Mouse (Mus musculus): Measurements from ENCODE around the gene Olfr457. TPM values are rescaled to one million over a fixed set of nuclear protein-coding genes. Genes with fewer than 3 reads are reported as not detected.
"Not testable (repeated sequence)": the region's sequence is repeated elsewhere in the genome, so short reads cannot be mapped to it uniquely, and the experiment has no call there.

Gene Olfr457
- polyA plus RNA-seq (2014; fragmentation: Nextera tagmentation; extraction: Ambion mirVana): 0.14 TPM in 1 of 2 replicates, not detected in the other

GRCm38 (mm10) chr6:42476235-42476634 lies at the start of gene Olfr457:
Gene Olfr457 (minus strand): TSS chr6:42476335.
- ATAC-seq (ENCODE audit: low FRiP score, low TSS enrichment): no peak
- 75% methylated on average over 1 of the region's 1 CpGs for WGBS

GRCm38 (mm10) chr6:42513461-42513860 lies 37.3 kb upstream of the Olfr457 start:
- 80% methylated on average over 1 of the region's 1 CpGs for WGBS
- H3K4me1 ChIP-seq (ENCODE audit: control insufficient read depth, insufficient read depth, low read length): no peaks in the 10 kb centered on the region
- ATAC-seq (ENCODE audit: low FRiP score, low TSS enrichment): no peak
- H3K4me2 ChIP-seq (replicated peaks; ENCODE audit: low read depth, low read length): no peak overlapping the region
- H3K9me3 ChIP-seq (ENCODE audit: control insufficient read depth, low read length): no peaks in the 10 kb centered on the region
- no peaks in the 10 kb centered on the region for H3K27me3 ChIP-seq (ENCODE audit: control insufficient read depth, insufficient read depth, low read length)
- no peak overlapping the region for H3K9ac ChIP-seq (ENCODE audit: low read depth, low read length)
- H3K4me3 ChIP-seq (ENCODE audit: low read length): no peak overlapping the region
- H3K27ac ChIP-seq (ENCODE audit: low read depth, low read length): no peak overlapping the region
- no peaks in the 10 kb centered on the region for H3K36me3 ChIP-seq (ENCODE audit: control insufficient read depth, insufficient read depth, low read length)

More at GRCm38 (mm10) chr6:42476235-42476634, at the start of gene Olfr457:
- Histone ChIP-seq H3K4me2 (replicated peaks; ENCODE audit: low read depth, low read length) (no peak within 1 kb of the TSS), H3K27me3 (ENCODE audit: control insufficient read depth, insufficient read depth, low read length) (no peaks in the 10 kb centered on the region), H3K27ac (ENCODE audit: low read depth, low read length) (no peak within 1 kb of the TSS), H3K36me3 (ENCODE audit: control insufficient read depth, insufficient read depth, low read length) (no peaks in the 10 kb centered on the region), H3K9me3 (ENCODE audit: control insufficient read depth, low read length) (no peaks in the 10 kb centered on the region), H3K4me3 (ENCODE audit: low read length) (no peak within 1 kb of the TSS), H3K9ac (ENCODE audit: low read depth, low read length) (no peak within 1 kb of the TSS), H3K4me1 (ENCODE audit: control insufficient read depth, insufficient read depth, low read length) (no peaks in the 10 kb centered on the region)

GRCm38 (mm10) chr6:42509311-42509710 lies 33.2 kb upstream of the Olfr457 start:
- ATAC-seq (ENCODE audit: low FRiP score, low TSS enrichment): no peak
- H3K9ac ChIP-seq (ENCODE audit: low read depth, low read length): no peak overlapping the region
- no peaks in the 10 kb centered on the region for H3K36me3 ChIP-seq (ENCODE audit: control insufficient read depth, insufficient read depth, low read length)
- no peaks in the 10 kb centered on the region for H3K4me1 ChIP-seq (ENCODE audit: control insufficient read depth, insufficient read depth, low read length)
- H3K27me3 ChIP-seq (ENCODE audit: control insufficient read depth, insufficient read depth, low read length): no peaks in the 10 kb centered on the region
- no peak overlapping the region for H3K27ac ChIP-seq (ENCODE audit: low read depth, low read length)
- no peaks in the 10 kb centered on the region for H3K9me3 ChIP-seq (ENCODE audit: control insufficient read depth, low read length)
- no peak overlapping the region for H3K4me3 ChIP-seq (ENCODE audit: low read length)
- H3K4me2 ChIP-seq (replicated peaks; ENCODE audit: low read depth, low read length): no peak overlapping the region

- H3K4me2 ChIP-seq (replicated peaks; ENCODE audit: low read depth, low read length): no peak overlapping the region
- H3K27ac ChIP-seq (ENCODE audit: low read depth, low read length): no peak overlapping the region
- H3K27me3 ChIP-seq (ENCODE audit: control insufficient read depth, insufficient read depth, low read length): no peaks in the 10 kb centered on the region
- peak; percentile 78; the same call in 1 of the 2 replicates for ATAC-seq (ENCODE audit: low FRiP score, low TSS enrichment)
- H3K36me3 ChIP-seq (ENCODE audit: control insufficient read depth, insufficient read depth, low read length): no peaks in the 10 kb centered on the region
- H3K9me3 ChIP-seq (ENCODE audit: control insufficient read depth, low read length): no peaks in the 10 kb centered on the region
- 58% methylated on average over 2 of the region's 2 CpGs for WGBS
- no peaks in the 10 kb centered on the region for H3K4me1 ChIP-seq (ENCODE audit: control insufficient read depth, insufficient read depth, low read length)
- no peak overlapping the region for H3K9ac ChIP-seq (ENCODE audit: low read depth, low read length)
- H3K4me3 ChIP-seq (ENCODE audit: low read length): no peak overlapping the region
Measured at GRCm38 (mm10) chr6:42503478-42503877, 27.3 kb upstream of the Olfr457 start.

- no peak overlapping the region for H3K27ac ChIP-seq (ENCODE audit: low read depth, low read length)
- no peak for ATAC-seq (ENCODE audit: low FRiP score, low TSS enrichment)
- no peak overlapping the region for H3K4me3 ChIP-seq (ENCODE audit: low read length)
- 79% methylated on average over 1 of the region's 1 CpGs for WGBS
- no peaks in the 10 kb centered on the region for H3K4me1 ChIP-seq (ENCODE audit: control insufficient read depth, insufficient read depth, low read length)
- no peaks in the 10 kb centered on the region for H3K36me3 ChIP-seq (ENCODE audit: control insufficient read depth, insufficient read depth, low read length)
- H3K4me2 ChIP-seq (replicated peaks; ENCODE audit: low read depth, low read length): no peak overlapping the region
- H3K27me3 ChIP-seq (ENCODE audit: control insufficient read depth, insufficient read depth, low read length): no peaks in the 10 kb centered on the region
- no peaks in the 10 kb centered on the region for H3K9me3 ChIP-seq (ENCODE audit: control insufficient read depth, low read length)
- no peak overlapping the region for H3K9ac ChIP-seq (ENCODE audit: low read depth, low read length)
Measured at GRCm38 (mm10) chr6:42489731-42490130, 13.6 kb upstream of the Olfr457 start.

- H3K4me3 ChIP-seq (ENCODE audit: low read length): no peak within 1 kb of the TSS
- no peak within 1 kb of the TSS for H3K27ac ChIP-seq (ENCODE audit: low read depth, low read length)
- H3K36me3 ChIP-seq (ENCODE audit: control insufficient read depth, insufficient read depth, low read length): no peaks in the 10 kb centered on the region
- H3K9ac ChIP-seq (ENCODE audit: low read depth, low read length): no peak within 1 kb of the TSS
- no peaks in the 10 kb centered on the region for H3K9me3 ChIP-seq (ENCODE audit: control insufficient read depth, low read length)
- H3K4me2 ChIP-seq (replicated peaks; ENCODE audit: low read depth, low read length): no peak within 1 kb of the TSS
- 81% methylated on average over 1 of the region's 1 CpGs for WGBS
- no peak for ATAC-seq (ENCODE audit: low FRiP score, low TSS enrichment)
- no peaks in the 10 kb centered on the region for H3K4me1 ChIP-seq (ENCODE audit: control insufficient read depth, insufficient read depth, low read length)
- no peaks in the 10 kb centered on the region for H3K27me3 ChIP-seq (ENCODE audit: control insufficient read depth, insufficient read depth, low read length)
Measured at GRCm38 (mm10) chr6:42487114-42487513, 11.0 kb upstream of the Olfr457 start, which contains the start of gene Olfr456. Gene Olfr456 (minus strand): TSS chr6:42487214.

- H3K9ac ChIP-seq (ENCODE audit: low read depth, low read length): no peak overlapping the region
- H3K4me2 ChIP-seq (replicated peaks; ENCODE audit: low read depth, low read length): no peak overlapping the region
- H3K27me3 ChIP-seq (ENCODE audit: control insufficient read depth, insufficient read depth, low read length): no peaks in the 10 kb centered on the region
- H3K36me3 ChIP-seq (ENCODE audit: control insufficient read depth, insufficient read depth, low read length): no peaks in the 10 kb centered on the region
- H3K4me1 ChIP-seq (ENCODE audit: control insufficient read depth, insufficient read depth, low read length): no peaks in the 10 kb centered on the region
- no peak overlapping the region for H3K27ac ChIP-seq (ENCODE audit: low read depth, low read length)
- no peaks in the 10 kb centered on the region for H3K9me3 ChIP-seq (ENCODE audit: control insufficient read depth, low read length)
- no peak for ATAC-seq (ENCODE audit: low FRiP score, low TSS enrichment)
- H3K4me3 ChIP-seq (ENCODE audit: low read length): no peak overlapping the region
Measured at GRCm38 (mm10) chr6:42484633-42485032, 8.5 kb upstream of the Olfr457 start.

GRCm38 (mm10) chr6:42471298-42471697 lies 4.8 kb downstream of the Olfr457 start:
- not testable (repeated sequence) for ATAC-seq (ENCODE audit: low FRiP score, low TSS enrichment); H3K4me3 ChIP-seq (ENCODE audit: low read length); H3K9me3 ChIP-seq (ENCODE audit: control insufficient read depth, low read length); H3K4me1 ChIP-seq (ENCODE audit: control insufficient read depth, insufficient read depth, low read length); H3K9ac ChIP-seq (ENCODE audit: low read depth, low read length); H3K27me3 ChIP-seq (ENCODE audit: control insufficient read depth, insufficient read depth, low read length); H3K36me3 ChIP-seq (ENCODE audit: control insufficient read depth, insufficient read depth, low read length); H3K27ac ChIP-seq (ENCODE audit: low read depth, low read length); H3K4me2 ChIP-seq (replicated peaks; ENCODE audit: low read depth, low read length)
- 90% methylated on average over 4 of the region's 4 CpGs for WGBS

- H3K27me3 ChIP-seq (ENCODE audit: control insufficient read depth, insufficient read depth, low read length): no peaks in the 10 kb centered on the region
- no peaks in the 10 kb centered on the region for H3K9me3 ChIP-seq (ENCODE audit: control insufficient read depth, low read length)
- H3K4me3 ChIP-seq (ENCODE audit: low read length): no peak overlapping the region
- H3K27ac ChIP-seq (ENCODE audit: low read depth, low read length): no peak overlapping the region
- no peak overlapping the region for H3K9ac ChIP-seq (ENCODE audit: low read depth, low read length)
- H3K36me3 ChIP-seq (ENCODE audit: control insufficient read depth, insufficient read depth, low read length): no peaks in the 10 kb centered on the region
- no peaks in the 10 kb centered on the region for H3K4me1 ChIP-seq (ENCODE audit: control insufficient read depth, insufficient read depth, low read length)
- WGBS: 79% methylated on average over 4 of the region's 4 CpGs
- ATAC-seq (ENCODE audit: low FRiP score, low TSS enrichment): no peak
- no peak overlapping the region for H3K4me2 ChIP-seq (replicated peaks; ENCODE audit: low read depth, low read length)
Measured at GRCm38 (mm10) chr6:42470542-42470941, 5.6 kb downstream of the Olfr457 start.
